Mouse (Mus musculus) intestine, embryonic 16.5 days (tissue): ENCODE results near the gene Ccl6. TPM values are rescaled to one million over a fixed set of nuclear protein-coding genes. Genes with fewer than 3 reads are reported as not detected.

Experiments
- ATAC-seq: fragments of 200-750 bp; cut with Nextera tagmentation; 2 replicates; pipeline ENCODE4 v1.8.0; 2017; ENCODE audit warnings: moderate TSS enrichment, moderate library complexity
- H3K27ac ChIP-seq: fragments of 300-500 bp; sonication (generic); 2 replicates; pipeline ENCODE4 v1.5.1; 2014; ENCODE audit warnings: mild to moderate bottlenecking, low read length
- H3K27me3 ChIP-seq: fragments of 300-500 bp; sonication (generic); replicated peaks from 2 replicates; pipeline ENCODE4 v1.6.1; 2014; ENCODE audit warnings: low read length, control low read depth, mixed read lengths; ENCODE audit not compliant: control insufficient read depth, insufficient read depth
- H3K36me3 ChIP-seq: fragments of 300-500 bp; sonication (generic); 2 replicates; pipeline ENCODE4 v1.6.1; 2014; ENCODE audit warnings: low read length, control low read depth; ENCODE audit not compliant: control insufficient read depth, insufficient read depth
- H3K4me1 ChIP-seq: fragments of 300-500 bp; sonication (generic); 2 replicates; pipeline ENCODE4 v1.6.1; 2014; ENCODE audit warnings: low read length, control low read depth, mixed read lengths; ENCODE audit not compliant: control insufficient read depth, insufficient read depth
- H3K4me2 ChIP-seq: fragments of 300-500 bp; sonication (generic); 2 replicates; pipeline ENCODE4 v1.6.1; 2014; ENCODE audit warnings: low read depth, low read length, control low read depth
- H3K4me3 ChIP-seq: fragments of 300-500 bp; sonication (generic); 2 replicates; pipeline ENCODE4 v1.5.1; 2014; ENCODE audit warnings: mild to moderate bottlenecking, low read length
- H3K9ac ChIP-seq: fragments of 300-500 bp; sonication (generic); 2 replicates; pipeline ENCODE4 v1.6.1; 2014; ENCODE audit warnings: low read depth, low read length
- H3K9me3 ChIP-seq: fragments of 300-500 bp; sonication (generic); 2 replicates; pipeline ENCODE4 v1.6.1; 2016; ENCODE audit warnings: low read length, control low read depth; ENCODE audit not compliant: control insufficient read depth
- WGBS: fragments of 180-500 bp; shearing (Covaris S2); extraction: QIAGEN DNeasy Blood & Tissue Kit; methylation state at CpG from one replicate; pipeline ENCODE4 v1.1.7; 2014; 5-methylcytosine and 5-hydroxymethylcytosine counted together
- polyA plus RNA-seq: library from polyadenylated mRNA; unstranded; fragments of >200 nt; fragmentation: Nextera tagmentation; extraction: Ambion mirVana; gene quantifications from 2 replicates; pipeline ENCODE4 v1.2.1, GENCODE M21; 2015

The Ccl6 gene
- polyA plus RNA-seq, 1 experiment from 2014 or later, result 30.3 TPM

GRCm38 (mm10) chr11:83570189-83570588 lies 22.7 kb downstream of the Ccl6 start:
- 77% methylated on average over 2 of the region's 2 CpGs for WGBS

DNA sequence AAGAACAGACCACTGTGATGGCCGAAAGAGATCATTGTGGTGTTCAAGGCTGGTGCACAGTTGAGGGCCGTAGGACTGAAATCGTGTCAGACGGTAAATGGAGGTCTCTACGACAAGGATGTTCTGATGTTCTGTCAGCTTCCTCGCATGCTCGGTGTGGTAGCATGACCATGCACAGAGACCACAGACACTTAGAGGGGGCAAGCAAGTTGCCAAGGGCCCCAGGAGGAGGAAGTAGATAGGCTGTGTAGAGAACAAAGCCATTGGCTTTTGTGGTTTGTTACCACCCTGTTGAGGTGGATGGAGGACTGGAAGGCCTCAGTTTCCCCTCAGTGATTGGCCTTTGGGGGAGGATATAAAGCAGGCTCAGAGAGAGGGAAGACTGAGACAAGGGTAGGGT lies 23.6 kb downstream of the Ccl6 start:
- Histone ChIP-seq H3K27ac (no peak overlapping the region), H3K36me3 (no peaks in the 10 kb centered on the region), H3K4me3 (no peak overlapping the region), H3K4me2 (no peak overlapping the region), H3K4me1 (no peaks in the 10 kb centered on the region), H3K9me3 (no peaks in the 10 kb centered on the region), H3K9ac (no peak overlapping the region), H3K27me3 (no peaks in the 10 kb centered on the region)
- no peak for ATAC-seq
- 92% methylated on average over 7 of the region's 7 CpGs for WGBS

More at GRCm38 (mm10) chr11:83570189-83570588, 22.7 kb downstream of the Ccl6 start:
- H3K36me3 ChIP-seq, result no peaks in the 10 kb centered on the region
- no peak overlapping the region for H3K4me3 ChIP-seq
- H3K4me2 ChIP-seq, result no peak overlapping the region
- no peak overlapping the region for H3K27ac ChIP-seq
- H3K4me1 ChIP-seq, result no peaks in the 10 kb centered on the region
- ATAC-seq, result no peak
- no peaks in the 10 kb centered on the region for H3K9me3 ChIP-seq
- H3K27me3 ChIP-seq, result no peaks in the 10 kb centered on the region
- H3K9ac ChIP-seq, result no peak overlapping the region

DNA sequence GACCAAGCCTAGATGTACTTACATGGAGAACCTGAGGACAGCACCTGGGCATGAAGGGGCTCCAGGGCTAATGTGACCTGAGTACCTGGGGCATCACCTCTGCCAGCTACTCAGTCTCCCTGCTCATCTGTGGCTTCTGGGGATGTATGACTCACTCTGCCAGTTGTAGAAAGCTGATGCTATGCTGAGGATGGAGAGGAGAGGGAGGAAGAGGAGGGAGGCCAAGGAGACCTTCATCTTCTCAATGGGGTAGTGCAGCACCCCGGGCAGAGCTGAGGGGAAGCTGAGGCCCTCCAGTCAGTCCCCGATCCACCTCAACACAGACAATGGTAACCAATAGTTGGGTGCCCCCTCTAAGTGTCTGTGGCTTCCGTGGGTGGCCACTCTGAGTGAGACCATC lies 24.1 kb downstream of the Ccl6 start:
- H3K9ac ChIP-seq, result no peak overlapping the region
- H3K27me3 ChIP-seq, result no peaks in the 10 kb centered on the region
- no peaks in the 10 kb centered on the region for H3K4me1 ChIP-seq
- no peaks in the 10 kb centered on the region for H3K36me3 ChIP-seq
- ATAC-seq, result no peak
- H3K27ac ChIP-seq, result no peak overlapping the region
- H3K9me3 ChIP-seq, result no peaks in the 10 kb centered on the region
- H3K4me2 ChIP-seq, result no peak overlapping the region
- no peak overlapping the region for H3K4me3 ChIP-seq
- WGBS, result 88% methylated on average over 3 of the region's 3 CpGs

- ATAC-seq, result no peak
- H3K4me3 ChIP-seq, result no peak overlapping the region
- no peaks in the 10 kb centered on the region for H3K27me3 ChIP-seq
- H3K27ac ChIP-seq, result no peak overlapping the region
- 91% methylated on average over 9 of the region's 9 CpGs for WGBS
- no peak overlapping the region for H3K4me2 ChIP-seq
- no peaks in the 10 kb centered on the region for H3K4me1 ChIP-seq
- no peak overlapping the region for H3K9ac ChIP-seq
- H3K36me3 ChIP-seq, result no peaks in the 10 kb centered on the region
- no peaks in the 10 kb centered on the region for H3K9me3 ChIP-seq
Observed at GRCm38 (mm10) chr11:83568061-83568460, 24.8 kb downstream of the Ccl6 start.

DNA sequence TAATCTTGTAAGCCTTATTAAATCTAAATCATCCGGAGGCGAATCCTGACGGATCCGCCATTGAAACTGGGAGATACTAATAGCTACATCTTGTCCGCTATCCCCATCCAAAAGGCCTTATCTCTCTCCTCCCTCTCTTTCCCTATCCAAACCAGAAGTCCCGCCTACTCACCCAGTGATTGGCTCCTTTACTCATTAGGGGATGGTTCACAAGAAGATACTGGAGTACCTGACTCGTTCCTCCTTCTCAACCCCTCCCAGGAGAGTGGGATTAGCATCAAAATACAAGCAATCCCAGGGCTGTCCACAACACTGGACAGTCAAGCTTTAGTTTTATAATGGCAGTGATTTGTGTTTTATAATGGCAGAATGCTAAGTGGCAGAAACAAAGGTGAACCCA lies 25.6 kb downstream of the Ccl6 start:
- 79% methylated on average over 7 of the region's 7 CpGs for WGBS
- ATAC-seq, result no peak
- no peaks in the 10 kb centered on the region for H3K27me3 ChIP-seq
- no peaks in the 10 kb centered on the region for H3K4me1 ChIP-seq
- H3K4me2 ChIP-seq, result no peak overlapping the region
- no peak overlapping the region for H3K27ac ChIP-seq
- no peak overlapping the region for H3K9ac ChIP-seq
- no peak overlapping the region for H3K4me3 ChIP-seq
- H3K9me3 ChIP-seq, result no peaks in the 10 kb centered on the region
- no peaks in the 10 kb centered on the region for H3K36me3 ChIP-seq

- no peak overlapping the region for H3K4me2 ChIP-seq
- no peak overlapping the region for H3K4me3 ChIP-seq
- H3K36me3 ChIP-seq, result no peaks in the 10 kb centered on the region
- H3K27me3 ChIP-seq, result no peaks in the 10 kb centered on the region
- H3K4me1 ChIP-seq, result no peaks in the 10 kb centered on the region
- no peak overlapping the region for H3K27ac ChIP-seq
- H3K9me3 ChIP-seq, result no peaks in the 10 kb centered on the region
- no peak for ATAC-seq
- no peak overlapping the region for H3K9ac ChIP-seq
Observed at GRCm38 (mm10) chr11:83566617-83567016, 26.3 kb downstream of the Ccl6 start.

GRCm38 (mm10) chr11:83563754-83564153 lies 29.1 kb downstream of the Ccl6 start:
- Histone ChIP-seq H3K4me3 (no peak overlapping the region), H3K27me3 (no peaks in the 10 kb centered on the region), H3K4me2 (no peak overlapping the region), H3K4me1 (no peaks in the 10 kb centered on the region), H3K9ac (no peak overlapping the region), H3K27ac (no peak overlapping the region), H3K9me3 (no peaks in the 10 kb centered on the region), H3K36me3 (no peaks in the 10 kb centered on the region)
- WGBS, result 62% methylated on average over 2 of the region's 2 CpGs
- ATAC-seq, result no peak

DNA sequence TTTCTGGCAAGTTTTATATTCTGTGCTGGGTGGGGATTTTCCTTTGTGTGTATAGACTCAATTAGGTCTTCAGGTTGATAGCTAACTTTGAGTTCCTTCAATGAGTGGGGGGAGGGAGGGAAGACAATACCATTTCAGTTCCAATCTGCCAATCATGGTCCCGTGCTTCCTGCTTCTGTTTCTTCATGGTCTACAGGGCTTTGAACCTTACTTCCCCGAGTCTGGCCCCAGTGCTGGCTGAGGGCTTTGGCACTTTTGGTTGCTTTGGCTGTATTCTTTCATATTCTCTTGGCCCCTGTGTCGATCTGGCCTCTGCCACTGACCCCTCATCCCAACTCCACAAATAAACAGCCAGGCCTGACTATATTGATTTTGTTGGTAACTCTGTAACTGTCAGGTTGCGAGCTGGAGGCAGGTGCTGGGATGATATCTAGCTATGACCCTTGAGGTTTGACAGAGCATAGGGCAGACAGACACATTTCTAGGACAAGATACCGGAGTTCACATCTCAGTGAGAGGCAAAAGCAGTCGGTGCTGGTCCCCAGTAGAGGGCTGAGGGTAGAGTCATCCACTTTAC lies 30.5 kb downstream of the Ccl6 start:
- ATAC-seq, result no peak
- 60% methylated on average over 6 of the region's 6 CpGs for WGBS
- H3K4me1 ChIP-seq, result no peaks in the 10 kb centered on the region
- no peaks in the 10 kb centered on the region for H3K36me3 ChIP-seq
- no peak overlapping the region for H3K4me2 ChIP-seq
- H3K9ac ChIP-seq, result no peak overlapping the region
- no peak overlapping the region for H3K27ac ChIP-seq
- H3K4me3 ChIP-seq, result no peak overlapping the region
- no peaks in the 10 kb centered on the region for H3K27me3 ChIP-seq
- no peaks in the 10 kb centered on the region for H3K9me3 ChIP-seq

DNA sequence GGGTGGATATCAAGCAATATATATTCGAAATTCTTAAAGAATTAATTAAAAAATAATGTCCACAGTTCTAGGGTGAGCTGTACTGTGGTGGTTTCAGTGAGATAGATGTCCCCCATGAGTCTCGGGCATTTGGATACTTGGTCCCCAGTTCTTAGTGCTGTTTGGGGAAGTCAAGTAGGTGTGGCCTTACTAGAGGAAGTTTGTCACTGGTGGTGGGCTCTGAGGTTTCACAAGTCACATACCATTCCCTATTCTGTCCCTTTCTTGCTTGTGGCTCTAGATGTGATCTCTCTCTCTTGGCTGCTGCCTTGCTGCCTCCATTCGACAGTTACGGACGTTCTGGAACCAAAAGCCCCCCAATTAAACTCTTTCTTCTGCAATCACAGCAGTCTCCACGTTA lies 32.5 kb downstream of the Ccl6 start:
- H3K27me3 ChIP-seq, result no peaks in the 10 kb centered on the region
- no peak for ATAC-seq
- no peak overlapping the region for H3K27ac ChIP-seq
- no peak overlapping the region for H3K4me3 ChIP-seq
- 0 out of 2 replicates have a peak, but pooled peaks cover 2% of the 10 kb centered on the region for H3K4me1 ChIP-seq
- H3K4me2 ChIP-seq, result no peak overlapping the region
- WGBS, result 78% methylated on average over 6 of the region's 6 CpGs
- no peaks in the 10 kb centered on the region for H3K9me3 ChIP-seq
- no peaks in the 10 kb centered on the region for H3K36me3 ChIP-seq
- H3K9ac ChIP-seq, result no peak overlapping the region

- Histone ChIP-seq H3K4me1 (0 out of 2 replicates have a peak, but pooled peaks cover 2% of the 10 kb centered on the region), H3K4me3 (no peak overlapping the region), H3K4me2 (no peak overlapping the region), H3K27me3 (no peaks in the 10 kb centered on the region), H3K9ac (no peak overlapping the region), H3K36me3 (no peaks in the 10 kb centered on the region), H3K27ac (no peak overlapping the region), H3K9me3 (no peaks in the 10 kb centered on the region)
- WGBS, result 71% methylated on average over 10 of the region's 10 CpGs
- no peak for ATAC-seq
Observed at GRCm38 (mm10) chr11:83557074-83557473, 35.8 kb downstream of the Ccl6 start.
